Mouse (Mus musculus): ENCODE data around the gene Rsbn1l. TPM values are rescaled to one million over a fixed set of nuclear protein-coding genes. Genes with fewer than 3 reads are reported as not detected.

The Rsbn1l gene
- polyA plus RNA-seq, 1 experiment from 2014 or later, result 7.0 TPM

GRCm38 (mm10) chr5:20904647-20905046 lies 51.6 kb downstream of the Rsbn1l start:
- no peaks in the 10 kb centered on the region for H3K4me1 ChIP-seq (replicated peaks)
- H3K36me3 ChIP-seq, result peaks cover 38% of the 10 kb centered on the region
- H3K27ac ChIP-seq, result no peak overlapping the region
- ATAC-seq (ENCODE audit: insufficient number of reproducible peaks, insufficient read depth, low FRiP score, low TSS enrichment, low read depth), result no peak
- H3K9me3 ChIP-seq, result no peaks in the 10 kb centered on the region
- no peaks in the 10 kb centered on the region for H3K27me3 ChIP-seq
- H3K4me3 ChIP-seq (replicated peaks), result no peak overlapping the region
- WGBS, result 82% methylated on average over 2 of the region's 2 CpGs
- H3K9ac ChIP-seq (replicated peaks), result no peak overlapping the region
- H3K4me2 ChIP-seq, result no peak overlapping the region

- ATAC-seq (ENCODE audit: insufficient number of reproducible peaks, insufficient read depth, low FRiP score, low TSS enrichment, low read depth), result no peak
- WGBS, result 98% methylated on average over 2 of the region's 2 CpGs
- Histone ChIP-seq H3K9ac (replicated peaks) (no peak overlapping the region), H3K9me3 (no peaks in the 10 kb centered on the region), H3K4me1 (replicated peaks) (no peaks in the 10 kb centered on the region), H3K4me2 (no peak overlapping the region), H3K27ac (no peak overlapping the region), H3K4me3 (replicated peaks) (no peak overlapping the region), H3K36me3 (peaks cover 36% of the 10 kb centered on the region), H3K27me3 (no peaks in the 10 kb centered on the region)
These were observed 58.6 kb downstream of the Rsbn1l start for GRCm38 (mm10) chr5:20897446-20898167.

GRCm38 (mm10) chr5:20884036-20884620 lies 72.1 kb downstream of the Rsbn1l start:
- no peak overlapping the region for H3K9ac ChIP-seq (replicated peaks)
- peak overlapping the region; percentile 70 for H3K4me2 ChIP-seq
- no peaks in the 10 kb centered on the region for H3K27me3 ChIP-seq
- H3K9me3 ChIP-seq, result no peaks in the 10 kb centered on the region
- H3K27ac ChIP-seq, result no peak overlapping the region
- 79% methylated on average over 4 of the region's 4 CpGs for WGBS
- H3K4me3 ChIP-seq (replicated peaks), result no peak overlapping the region
- peaks cover 13% of the 10 kb centered on the region; the same call in 1 of the 2 replicates for H3K36me3 ChIP-seq
- H3K4me1 ChIP-seq (replicated peaks), result peaks cover 17% of the 10 kb centered on the region
- ATAC-seq (ENCODE audit: insufficient number of reproducible peaks, insufficient read depth, low FRiP score, low TSS enrichment, low read depth), result no peak

DNA sequence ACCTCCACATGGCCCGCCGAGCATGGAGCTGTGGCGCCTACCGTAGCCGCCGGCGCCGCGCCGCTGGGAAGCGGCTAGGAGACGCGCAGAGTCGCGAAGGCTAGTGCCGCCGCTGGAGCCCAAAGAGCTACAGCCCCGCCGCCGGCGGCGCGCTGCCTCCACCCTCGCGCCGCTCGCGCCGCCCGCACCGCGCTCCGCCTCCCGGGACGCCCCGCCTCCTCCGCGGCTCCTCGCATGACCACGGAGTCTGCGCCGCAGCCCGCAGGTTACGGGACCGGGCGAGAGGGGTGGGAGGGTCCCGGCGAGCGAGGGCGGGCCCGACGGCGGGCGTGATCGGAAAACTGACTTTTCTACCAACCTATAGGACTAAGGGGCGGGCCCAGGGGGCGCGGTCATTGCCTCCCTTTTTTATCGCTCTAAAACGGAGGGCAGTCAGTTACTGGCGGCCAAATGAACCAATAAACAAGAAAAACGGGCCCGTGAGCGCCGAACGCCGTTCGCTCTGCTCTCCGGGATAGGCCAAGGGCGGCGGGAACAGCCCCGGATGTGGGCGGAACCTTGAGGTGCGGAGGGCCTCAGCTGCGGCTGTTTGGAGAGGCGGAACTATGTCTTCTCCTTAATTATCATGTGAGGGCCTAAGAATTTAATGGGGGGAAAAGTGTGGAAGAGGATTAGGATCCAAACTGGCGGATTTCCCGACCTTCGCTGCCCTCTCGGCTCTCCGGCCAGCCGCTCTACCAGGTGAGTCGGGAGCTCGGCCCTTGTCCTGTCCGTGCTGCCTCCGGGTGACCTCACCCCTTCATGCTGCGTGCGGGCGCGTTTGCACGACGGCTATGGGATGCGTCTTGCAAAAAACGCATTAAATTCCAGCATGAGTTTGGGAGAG lies 74.0 kb downstream of the Rsbn1l start, which contains the start of the genes Phtf2 and Tmem60:
TSS of gene Phtf2 (minus strand) at position 210 of the 886 bp plus-strand sequence.
TSS of gene Tmem60 (plus strand) at position 277 of the 886 bp plus-strand sequence.
- peak within 1 kb of the TSS; percentile 85 for H3K4me3 ChIP-seq (replicated peaks)
- WGBS, result under 1% methylated on average over 94 of the region's 94 CpGs
- peak within 1 kb of the TSS; percentile 85 for H3K9ac ChIP-seq (replicated peaks)
- H3K36me3 ChIP-seq, result peaks cover 5% of the 10 kb centered on the region; the same call in 1 of the 2 replicates
- H3K27me3 ChIP-seq, result no peaks in the 10 kb centered on the region
- no peaks in the 10 kb centered on the region for H3K9me3 ChIP-seq
- H3K27ac ChIP-seq, result peak within 1 kb of the TSS; percentile 96
- peak within 1 kb of the TSS; percentile 70 for H3K4me2 ChIP-seq
- ATAC-seq (ENCODE audit: insufficient number of reproducible peaks, insufficient read depth, low FRiP score, low TSS enrichment, low read depth), result peak; percentile 99
- peaks cover 17% of the 10 kb centered on the region for H3K4me1 ChIP-seq (replicated peaks)

GRCm38 (mm10) chr5:20880797-20881775 lies 75.1 kb downstream of the Rsbn1l start:
- Histone ChIP-seq H3K4me3 (replicated peaks) (peak overlapping the region; percentile 85), H3K4me1 (replicated peaks) (peaks cover 17% of the 10 kb centered on the region), H3K9me3 (no peaks in the 10 kb centered on the region), H3K27me3 (no peaks in the 10 kb centered on the region), H3K36me3 (peaks cover 5% of the 10 kb centered on the region; the same call in 1 of the 2 replicates), H3K9ac (replicated peaks) (peak overlapping the region; percentile 85), H3K4me2 (peak overlapping the region; percentile 60), H3K27ac (peak overlapping the region; percentile 96)
- WGBS, result under 1% methylated on average over 63 of the region's 64 CpGs
- ATAC-seq (ENCODE audit: insufficient number of reproducible peaks, insufficient read depth, low FRiP score, low TSS enrichment, low read depth), result peak; percentile 18; the same call in 1 of the 2 replicates

- H3K36me3 ChIP-seq, result peaks cover under 1% of the 10 kb centered on the region; the same call in 1 of the 2 replicates
- no peak overlapping the region for H3K27ac ChIP-seq
- peaks cover 17% of the 10 kb centered on the region for H3K4me1 ChIP-seq (replicated peaks)
- peak overlapping the region; percentile 60 for H3K4me2 ChIP-seq
- H3K9ac ChIP-seq (replicated peaks), result peak overlapping the region; percentile 37; the same call in 1 of the 2 replicates
- H3K27me3 ChIP-seq, result no peaks in the 10 kb centered on the region
- H3K4me3 ChIP-seq (replicated peaks), result peak overlapping the region; percentile 85
- 63% methylated on average over 2 of the region's 2 CpGs for WGBS
- H3K9me3 ChIP-seq, result no peaks in the 10 kb centered on the region
- ATAC-seq (ENCODE audit: insufficient number of reproducible peaks, insufficient read depth, low FRiP score, low TSS enrichment, low read depth), result no peak
These were observed 75.8 kb downstream of the Rsbn1l start for GRCm38 (mm10) chr5:20880386-20880785.

DNA sequence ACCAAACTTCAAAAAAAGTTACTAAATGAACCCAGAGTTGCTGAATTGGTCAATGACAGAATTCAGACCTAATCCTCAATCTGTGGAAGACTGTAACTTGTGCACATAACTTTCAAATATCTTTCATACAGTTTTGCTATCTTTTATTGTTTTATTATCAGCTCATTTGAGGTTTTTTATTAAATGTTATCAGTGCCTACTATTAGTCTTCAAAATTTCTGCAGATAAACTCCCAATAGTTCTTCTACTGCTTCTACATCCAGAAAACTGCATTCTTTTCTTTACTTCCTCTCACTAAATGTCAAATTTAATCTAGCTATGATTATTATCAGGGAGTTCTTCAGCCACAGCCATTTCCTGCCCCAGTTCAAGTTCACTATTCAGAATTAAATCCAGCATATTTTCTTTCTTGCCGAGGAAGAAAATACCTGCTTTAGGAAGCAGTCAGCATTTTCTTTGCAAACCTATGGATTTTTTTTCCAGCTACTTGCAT lies 79.2 kb downstream of the Rsbn1l start:
- no peak for ATAC-seq (ENCODE audit: insufficient number of reproducible peaks, insufficient read depth, low FRiP score, low TSS enrichment, low read depth)

GRCm38 (mm10) chr5:20873146-20873545 lies 83.1 kb downstream of the Rsbn1l start:
- WGBS, result 79% methylated on average over 1 of the region's 1 CpGs
- no peak overlapping the region for H3K4me2 ChIP-seq
- no peak overlapping the region for H3K9ac ChIP-seq (replicated peaks)
- no peaks in the 10 kb centered on the region for H3K36me3 ChIP-seq
- H3K27me3 ChIP-seq, result no peaks in the 10 kb centered on the region
- no peak overlapping the region for H3K4me3 ChIP-seq (replicated peaks)
- H3K27ac ChIP-seq, result no peak overlapping the region
- H3K9me3 ChIP-seq, result no peaks in the 10 kb centered on the region
- no peaks in the 10 kb centered on the region for H3K4me1 ChIP-seq (replicated peaks)
- no peak for ATAC-seq (ENCODE audit: insufficient number of reproducible peaks, insufficient read depth, low FRiP score, low TSS enrichment, low read depth)

More for the DNA sequence above, 79.2 kb downstream of the Rsbn1l start:
- no peaks in the 10 kb centered on the region for H3K9me3 ChIP-seq
- no peaks in the 10 kb centered on the region for H3K36me3 ChIP-seq
- no peak overlapping the region for H3K9ac ChIP-seq (replicated peaks)
- H3K27me3 ChIP-seq, result no peaks in the 10 kb centered on the region
- peaks cover 4% of the 10 kb centered on the region; the same call in 1 of the 2 replicates for H3K4me1 ChIP-seq (replicated peaks)
- WGBS, result 73% methylated on average over 1 of the region's 1 CpGs
- H3K4me3 ChIP-seq (replicated peaks), result no peak overlapping the region
- H3K27ac ChIP-seq, result no peak overlapping the region
- no peak overlapping the region for H3K4me2 ChIP-seq

- no peak for ATAC-seq (ENCODE audit: insufficient number of reproducible peaks, insufficient read depth, low FRiP score, low TSS enrichment, low read depth)
- 85% methylated on average over 2 of the region's 2 CpGs for WGBS
- Histone ChIP-seq H3K9ac (replicated peaks) (no peak overlapping the region), H3K4me3 (replicated peaks) (no peak overlapping the region), H3K4me2 (no peak overlapping the region), H3K36me3 (no peaks in the 10 kb centered on the region), H3K9me3 (no peaks in the 10 kb centered on the region), H3K27ac (no peak overlapping the region), H3K27me3 (no peaks in the 10 kb centered on the region), H3K4me1 (replicated peaks) (0 out of 2 replicates have a peak, but pooled peaks cover 10% of the 10 kb centered on the region)
These were observed 90.9 kb downstream of the Rsbn1l start for GRCm38 (mm10) chr5:20865193-20865755.
